Mouse (Mus musculus) mesoderm, embryonic 11.5 days (tissue): ENCODE measurements around the gene Meioc.
"Not testable (repeated sequence)": the region's sequence is repeated elsewhere in the genome, so short reads cannot be mapped to it uniquely, and the experiment has no call there.

ENCODE experiments used
- DNase-seq: peaks from one replicate; pipeline ENCODE4 v3.0.0-alpha.2; 2012; ENCODE audit warnings: low read depth, low spot score

Meioc gene

GRCm38 (mm10) chr11:102665637-102666435 lies 2.3 kb downstream of the Meioc start:
- no peak for DNase-seq

GRCm38 (mm10) chr11:102690162-102690561 lies 26.6 kb downstream of the Meioc start:
- peak; percentile 85 for DNase-seq

GRCm38 (mm10) chr11:102695289-102695688 lies 31.8 kb downstream of the Meioc start:
- DNase-seq: no peak

- peak; percentile 89 for DNase-seq
Observed at GRCm38 (mm10) chr11:102697338-102698017, 34.0 kb downstream of the Meioc start, which contains the start of gene Ccdc43. Ccdc43 (minus strand) TSS chr11:102697782.

GRCm38 (mm10) chr11:102698018-102698476 lies 34.5 kb downstream of the Meioc start:
- DNase-seq: no peak

GRCm38 (mm10) chr11:102702206-102702605 lies 38.7 kb downstream of the Meioc start:
- DNase-seq: not testable (repeated sequence)

- DNase-seq: no peak
Observed at GRCm38 (mm10) chr11:102712411-102712810, 48.9 kb downstream of the Meioc start.

- DNase-seq: not testable (repeated sequence)
Observed at GRCm38 (mm10) chr11:102714578-102714977, 51.1 kb downstream of the Meioc start.

GRCm38 (mm10) chr11:102716135-102716534 lies 52.6 kb downstream of the Meioc start:
- DNase-seq: no peak

GRCm38 (mm10) chr11:102725574-102725973 lies 62.1 kb downstream of the Meioc start:
- no peak for DNase-seq

GRCm38 (mm10) chr11:102728614-102729013 lies 65.1 kb downstream of the Meioc start:
- peak; percentile 69 for DNase-seq

- no peak for DNase-seq
Observed at GRCm38 (mm10) chr11:102729835-102730234, 66.3 kb downstream of the Meioc start.

- no peak for DNase-seq
Observed at GRCm38 (mm10) chr11:102731366-102731765, 67.8 kb downstream of the Meioc start.
